In the genomic region with DNA sequence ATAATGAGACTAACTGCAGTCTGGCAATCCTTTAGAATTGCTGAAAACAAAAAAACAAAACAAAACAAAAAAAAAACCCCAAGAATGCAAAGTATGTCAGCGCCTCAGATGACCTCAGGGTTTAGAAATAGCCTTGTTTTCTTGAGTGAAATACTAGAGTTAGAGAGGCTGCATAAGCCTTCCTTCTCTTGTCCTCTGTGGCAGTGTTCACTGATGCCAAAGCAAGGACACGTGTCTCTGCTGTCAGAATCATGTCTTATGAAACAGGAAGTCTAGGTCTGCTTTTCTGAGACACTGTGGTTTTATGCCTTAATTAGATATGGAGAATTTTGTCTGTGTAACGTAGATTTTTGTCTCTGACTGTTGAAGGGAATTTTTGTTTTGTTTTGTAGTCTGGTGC, we compare ENCODE assay signal across 8 mouse cellular contexts.
DNase-seq lines count a peak whose midpoint lies in the region; ATAC-seq lines count a peak whose summit lies in the region.

No protein-coding gene starts in this region.

- H3K27ac ChIP-seq in heart, embryonic 13.5 days (replicated peaks) = no peak overlapping the region
- H3K27ac ChIP-seq in intestine, embryonic 16.5 days (ENCODE audit: low read length) = no peak overlapping the region

- intact Hi-C loops in heart, postnatal 25 days (cut with DNase I) = no loop called here

- 0 out of 2 replicates have a peak overlapping the region, but pooled peaks have one; percentile 28 for H3K9ac ChIP-seq in heart, embryonic 13.5 days
- no peak overlapping the region for H3K9ac ChIP-seq in intestine, embryonic 16.5 days (ENCODE audit: low read depth, low read length)

- peaks cover 33% of the 10 kb centered on the region for H3K4me1 ChIP-seq in heart, embryonic 13.5 days
- no peaks in the 10 kb centered on the region for H3K4me1 ChIP-seq in intestine, embryonic 16.5 days (ENCODE audit: control insufficient read depth, insufficient read depth, low read length)

- H3K4me2 ChIP-seq in heart, embryonic 13.5 days = no peak overlapping the region
- no peak overlapping the region for H3K4me2 ChIP-seq in intestine, embryonic 16.5 days (ENCODE audit: low read depth, low read length)

- DNase-seq in heart, postnatal 25 days (ENCODE audit: low spot score) = no peak
- DNase-seq in CD4-positive helper T cell, adult 2 months (ENCODE audit: low read depth, low spot score) = peak; percentile 68
- DNase-seq in adrenal gland, postnatal 14 days = peak; percentile 50
- peak; percentile 73 for DNase-seq in lung, postnatal 36 days
- DNase-seq in cerebellum, postnatal 4 days (ENCODE audit: low spot score in 2 of 2) = no peak
- DNase-seq in cerebellum, adult 11-12 months = no peak

- no peak overlapping the region for H3K4me3 ChIP-seq in heart, embryonic 13.5 days
- no peak overlapping the region for H3K4me3 ChIP-seq in intestine, embryonic 16.5 days (ENCODE audit: low read length)

- H3K27me3 ChIP-seq in heart, embryonic 13.5 days (replicated peaks) = no peaks in the 10 kb centered on the region
- H3K27me3 ChIP-seq in intestine, embryonic 16.5 days (replicated peaks; ENCODE audit: control insufficient read depth, insufficient read depth, low read length) = no peaks in the 10 kb centered on the region

- 46% methylated on average over 3 of the region's 3 CpGs for WGBS in heart, embryonic 13.5 days
- 55% methylated on average over 3 of the region's 3 CpGs for WGBS in intestine, embryonic 16.5 days

- H3K36me3 ChIP-seq in heart, embryonic 13.5 days = peaks cover 7% of the 10 kb centered on the region; the same call in 1 of the 2 replicates
- no peaks in the 10 kb centered on the region for H3K36me3 ChIP-seq in intestine, embryonic 16.5 days (ENCODE audit: control insufficient read depth, insufficient read depth, low read length)

- ATAC-seq in heart, embryonic 13.5 days (ENCODE audit: extremely low read depth, insufficient number of reproducible peaks, low FRiP score, low TSS enrichment) = no peak
- ATAC-seq in intestine, embryonic 16.5 days = no peak

- H3K9me3 ChIP-seq in heart, embryonic 13.5 days = no peaks in the 10 kb centered on the region
- H3K9me3 ChIP-seq in intestine, embryonic 16.5 days (ENCODE audit: control insufficient read depth, low read length) = no peaks in the 10 kb centered on the region

Comparison
In these comparisons a context has a peak if more than half of its experiments do, and no peak if none do; other contexts are left out.
1. DNase-seq: peak in CD4-positive helper T cell, adult 2 months (single experiment), adrenal gland, postnatal 14 days (single experiment) and lung, postnatal 36 days (single experiment); none in heart, postnatal 25 days (single experiment), cerebellum, postnatal 4 days (0 of 2) and cerebellum, adult 11-12 months (single experiment).